Mouse (Mus musculus): Measurements from ENCODE around the gene P2ry10.
A peak's percentile ranks its signal among the peaks of the same experiment; 100 is the strongest.
"Not testable (repeated sequence)": the region's sequence is repeated elsewhere in the genome, so short reads cannot be mapped to it uniquely, and the experiment has no call there.

P2ry10 gene

DNA sequence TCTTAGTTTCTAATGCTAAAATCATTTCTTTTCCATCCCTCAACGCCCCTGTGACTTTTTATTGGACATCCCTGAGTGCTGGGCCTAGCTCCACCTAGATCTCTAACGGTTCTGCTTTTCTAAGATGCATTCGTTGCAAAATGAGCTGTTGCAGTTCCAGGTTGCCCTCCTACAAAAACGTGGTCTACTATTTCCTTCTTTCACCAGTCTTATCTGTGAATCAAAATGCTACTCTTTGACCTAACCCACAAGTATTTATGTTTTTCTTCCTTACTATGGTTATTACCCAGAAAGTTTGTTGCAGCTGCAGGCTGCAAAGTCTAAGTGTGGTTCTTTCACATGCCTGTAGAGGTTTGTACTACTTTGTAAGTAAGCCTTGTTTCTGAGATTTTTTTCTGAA, at the start of gene P2ry10:
Gene P2ry10, plus strand, starts transcription at position 316 of the 400 bp plus-strand sequence.
- no peak for DNase-seq (ENCODE audit: extremely low read depth, low read depth)

DNA sequence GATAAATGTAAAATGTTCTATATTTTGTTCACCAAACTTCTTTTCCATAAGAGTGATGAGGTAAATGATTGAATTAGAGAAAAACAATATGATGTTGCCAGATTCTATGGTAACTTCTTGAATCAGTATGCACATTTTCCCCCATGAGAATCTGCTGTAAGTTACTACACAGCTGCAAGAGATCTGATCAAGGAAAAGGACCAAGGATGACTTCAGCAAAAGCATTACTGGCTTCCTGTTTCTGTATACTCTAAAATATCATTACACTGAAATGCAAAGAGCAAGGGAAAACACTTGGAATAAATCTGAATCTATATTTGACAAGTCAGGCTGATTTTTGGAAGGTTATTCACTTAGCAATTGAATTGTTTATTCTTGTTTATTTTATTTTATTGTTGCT, 49.1 kb upstream of the P2ry10 start:
- peak; percentile 52 for DNase-seq (ENCODE audit: extremely low read depth, low read depth)

DNA sequence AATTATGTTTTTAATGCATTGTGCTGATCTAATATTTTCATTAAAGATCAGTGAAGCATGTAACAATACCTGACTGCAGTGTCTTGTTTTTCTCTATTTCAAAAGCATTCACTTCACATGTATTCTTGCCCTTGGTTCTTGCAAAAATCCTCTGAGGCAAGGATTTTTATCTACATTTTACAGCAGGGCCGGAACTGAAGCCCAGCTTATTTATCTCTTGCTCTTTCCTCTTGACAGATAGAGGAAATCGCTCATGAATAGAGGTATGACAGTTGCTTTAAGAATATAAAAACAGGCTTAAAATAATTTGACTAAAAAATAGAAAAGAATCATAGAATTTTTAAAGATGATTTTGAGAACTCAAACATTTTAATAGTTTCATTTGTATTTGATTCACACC, 48.7 kb upstream of the P2ry10 start:
- DNase-seq (ENCODE audit: extremely low read depth, low read depth): peak; percentile 57

DNA sequence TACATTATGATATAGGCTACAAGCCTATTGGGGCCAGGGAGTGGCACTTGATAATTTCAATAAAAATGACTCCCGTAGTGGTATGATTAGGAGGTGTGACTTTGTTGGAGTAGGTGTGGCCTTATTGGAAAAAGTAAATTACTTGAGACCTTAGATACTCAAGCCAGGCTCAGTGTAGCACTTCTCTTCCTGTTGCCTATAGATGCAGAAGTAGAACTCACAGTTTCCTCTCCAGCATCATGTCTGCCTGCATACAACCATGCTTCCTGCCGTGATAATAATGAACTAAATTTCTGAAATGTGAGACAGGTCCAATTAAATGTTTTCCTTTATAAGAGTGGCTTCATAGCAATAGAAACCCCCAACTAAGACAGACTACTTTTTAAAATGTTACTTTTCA, 45.9 kb upstream of the P2ry10 start:
- no peak for DNase-seq (ENCODE audit: extremely low read depth, low read depth)

DNA sequence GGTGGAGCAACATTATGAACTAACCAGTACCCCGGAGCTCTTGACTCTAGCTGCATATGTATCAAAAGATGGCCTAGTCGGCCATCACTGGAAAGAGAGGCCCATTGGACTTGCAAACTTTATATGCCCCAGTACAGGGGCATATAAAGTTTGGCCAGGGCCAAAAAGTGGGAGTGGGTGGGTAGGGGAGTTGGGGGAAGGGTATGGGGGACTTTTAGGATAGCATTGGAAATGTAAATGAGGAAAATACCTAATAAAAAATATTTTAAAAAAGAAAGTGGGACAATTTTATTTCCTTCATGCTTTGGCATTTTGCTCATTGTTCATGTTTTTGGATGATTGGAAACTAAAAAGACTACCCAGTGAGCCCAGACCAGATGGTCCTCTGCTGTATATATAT, 4.9 kb upstream of the P2ry10 start:
- DNase-seq (ENCODE audit: extremely low read depth, low read depth): not testable (repeated sequence)

DNA sequence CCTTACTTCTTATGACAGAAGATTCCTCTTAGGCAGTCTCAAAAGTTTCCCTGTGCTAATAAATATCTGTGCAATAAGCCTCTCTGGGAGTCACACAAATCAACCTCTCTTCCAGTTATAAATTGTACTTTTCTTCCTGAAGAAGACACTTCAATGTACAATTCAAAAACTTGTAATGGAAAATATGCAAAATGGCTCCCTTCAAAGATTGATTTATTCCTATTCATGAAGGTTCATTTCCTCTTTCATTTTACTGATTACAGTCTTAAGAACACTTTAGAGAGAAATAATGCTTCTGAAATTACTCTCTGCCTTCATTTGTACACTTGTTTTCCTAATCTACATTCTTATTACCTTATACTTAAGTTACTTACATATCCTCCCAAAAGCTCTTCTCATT, 4.0 kb upstream of the P2ry10 start:
- DNase-seq (ENCODE audit: extremely low read depth, low read depth): no peak

DNA sequence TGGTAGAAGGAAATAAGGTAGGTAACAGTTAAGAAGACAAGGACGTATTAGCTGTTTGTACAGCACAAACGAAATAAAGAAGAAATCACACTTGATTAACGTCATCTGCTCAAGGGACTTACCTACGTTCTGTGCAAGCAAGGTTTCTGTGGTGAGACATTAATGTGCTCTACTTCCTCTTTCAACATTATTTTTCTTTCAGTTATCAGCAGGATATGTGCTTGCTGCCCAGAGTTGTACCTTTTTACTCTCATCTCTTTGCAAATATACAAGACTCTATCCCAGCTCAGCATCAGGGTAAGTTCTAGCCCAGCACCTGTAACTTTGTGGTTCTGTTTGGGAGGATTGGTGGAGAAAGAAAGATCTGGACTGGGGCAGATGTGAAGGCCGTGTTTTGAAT, 839 bp downstream of the P2ry10 start:
- peak; percentile 42 for DNase-seq (ENCODE audit: extremely low read depth, low read depth)

DNA sequence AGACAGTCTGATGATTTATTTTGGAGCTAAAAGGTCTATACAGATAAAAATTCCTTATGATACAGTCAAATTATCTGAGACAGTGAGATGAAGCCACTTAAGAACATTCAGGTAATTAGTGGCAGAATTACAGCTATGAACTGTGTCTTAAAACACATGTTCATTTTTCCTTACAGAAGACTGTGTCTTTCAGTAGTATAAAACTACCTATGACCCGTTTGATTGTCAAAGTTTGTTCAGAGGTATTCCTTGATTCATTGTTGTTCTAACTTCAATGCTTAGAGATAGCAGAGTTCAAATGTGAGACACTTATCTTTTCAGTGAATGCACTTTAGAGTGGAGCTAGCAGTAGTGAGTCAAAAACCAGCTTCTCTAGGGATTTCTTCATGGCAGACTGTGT, 1.6 kb downstream of the P2ry10 start:
- DNase-seq (ENCODE audit: extremely low read depth, low read depth): no peak

DNA sequence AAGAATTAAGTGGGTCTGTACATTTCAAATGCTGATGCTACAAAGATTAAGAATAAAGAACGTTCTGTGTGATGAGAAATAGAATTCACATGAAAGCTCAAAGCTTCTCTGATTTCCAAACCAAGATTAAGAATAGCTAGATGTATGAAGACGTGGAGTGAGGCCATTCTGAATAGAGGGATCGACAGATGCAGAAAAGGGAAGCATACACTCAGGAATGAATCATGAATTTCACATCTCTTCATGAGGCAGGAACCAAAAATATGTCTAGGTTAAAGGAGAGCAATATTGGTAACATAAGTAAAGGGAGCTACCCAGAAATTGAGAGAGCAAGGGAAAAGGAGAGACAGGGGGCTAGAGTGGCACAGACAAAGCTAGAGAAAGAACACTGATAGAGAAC, 7.3 kb downstream of the P2ry10 start:
- no peak for DNase-seq (ENCODE audit: extremely low read depth, low read depth)

DNA sequence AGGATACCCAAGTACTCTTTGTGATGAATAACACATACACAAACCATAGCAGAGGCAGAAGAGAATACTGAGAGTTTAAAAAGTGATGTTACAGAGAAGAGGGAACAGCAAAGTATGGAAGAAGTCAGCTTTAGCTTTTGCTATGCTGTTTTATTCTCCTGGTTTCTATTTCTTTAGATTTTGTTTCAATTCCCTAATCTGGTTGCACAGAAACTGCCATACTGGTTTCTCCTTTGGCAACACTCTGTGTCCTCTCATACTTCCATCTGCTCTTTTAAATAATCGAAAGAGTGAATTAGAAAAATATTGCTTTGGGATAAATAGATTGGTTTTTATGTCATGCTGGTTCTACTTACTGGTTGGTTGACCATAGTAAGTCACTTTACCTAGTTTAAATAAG, 28.0 kb downstream of the P2ry10 start:
- no peak for DNase-seq (ENCODE audit: extremely low read depth, low read depth)

DNA sequence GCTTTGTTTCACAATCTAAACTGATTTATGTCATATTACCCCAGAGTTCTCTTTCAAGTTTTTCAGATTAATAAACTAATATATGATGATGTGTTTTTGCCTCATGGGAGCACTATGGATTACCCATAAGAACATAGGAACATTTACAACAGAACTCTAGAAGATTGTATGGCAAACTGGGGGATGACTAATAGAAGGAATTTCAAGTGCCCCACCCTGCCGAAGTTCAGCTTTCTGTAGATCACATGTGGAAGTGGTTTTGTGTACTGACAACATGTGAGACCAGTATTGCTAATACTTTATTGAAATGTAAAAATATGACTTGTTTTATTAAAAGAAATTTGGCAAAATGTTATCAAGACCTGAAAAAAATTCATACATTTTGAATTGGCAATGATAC, 28.7 kb downstream of the P2ry10 start:
- no peak for DNase-seq (ENCODE audit: extremely low read depth, low read depth)

DNA sequence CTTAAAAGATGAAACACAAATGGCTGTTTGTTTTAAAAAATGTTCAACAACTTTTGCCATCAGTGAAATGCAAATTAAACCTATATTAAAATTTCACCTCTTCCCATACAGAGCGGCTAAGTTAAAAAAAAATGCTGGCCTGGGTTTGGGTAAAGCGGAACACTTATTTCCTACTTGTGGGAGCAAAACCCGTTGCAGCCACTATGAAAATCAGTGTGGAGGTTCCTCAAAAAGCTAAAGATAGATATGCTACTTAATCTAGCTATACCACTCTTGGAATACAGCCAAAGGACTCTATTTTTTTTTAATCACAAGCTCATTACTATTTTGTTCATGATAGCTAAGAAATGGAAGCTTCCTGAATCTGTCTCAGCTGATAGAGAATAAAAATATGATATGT, 54.9 kb downstream of the P2ry10 start:
- DNase-seq (ENCODE audit: extremely low read depth, low read depth): peak; percentile 60

DNA sequence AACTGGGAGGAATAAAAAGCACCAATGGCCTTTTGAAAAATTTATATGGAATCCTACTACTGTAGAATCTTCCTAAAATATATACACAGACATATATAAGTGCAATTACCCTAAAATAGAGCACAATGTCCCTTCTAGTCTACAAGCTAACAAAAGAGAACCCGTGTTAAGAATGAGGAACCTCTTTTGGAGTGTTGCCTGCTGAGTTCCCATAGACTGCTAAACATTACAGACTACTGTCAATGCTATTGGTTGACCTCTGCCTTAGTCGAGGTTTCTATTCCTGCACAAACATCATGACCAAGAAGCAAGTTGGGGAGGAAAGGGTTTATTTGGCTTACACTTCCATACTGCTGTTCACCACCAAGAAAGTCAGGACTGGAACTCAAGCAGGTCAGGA, 55.6 kb downstream of the P2ry10 start:
- DNase-seq (ENCODE audit: extremely low read depth, low read depth): no peak

DNA sequence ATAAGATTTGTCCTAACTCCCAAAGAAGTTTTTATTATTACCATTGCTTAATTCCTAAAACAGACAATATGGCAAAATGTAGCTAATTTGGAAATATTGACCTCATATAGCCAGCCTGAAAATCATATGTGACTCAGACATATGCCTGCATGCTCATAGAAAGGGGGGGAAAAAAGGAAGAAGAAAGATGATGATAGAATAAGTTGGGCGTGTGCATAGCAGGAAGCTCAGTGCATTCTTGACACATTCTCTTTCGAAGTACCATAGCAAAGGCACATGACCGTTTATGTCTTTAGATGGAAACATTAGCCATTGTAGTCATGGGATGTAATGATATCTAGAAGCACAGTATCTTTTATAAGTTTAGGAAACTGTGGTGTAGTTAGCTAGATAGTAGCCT, 60.4 kb downstream of the P2ry10 start, which contains the start of gene P2ry10b:
Gene P2ry10b, plus strand, starts transcription at position 247 of the 400 bp plus-strand sequence.
- no peak for DNase-seq (ENCODE audit: extremely low read depth, low read depth)

DNA sequence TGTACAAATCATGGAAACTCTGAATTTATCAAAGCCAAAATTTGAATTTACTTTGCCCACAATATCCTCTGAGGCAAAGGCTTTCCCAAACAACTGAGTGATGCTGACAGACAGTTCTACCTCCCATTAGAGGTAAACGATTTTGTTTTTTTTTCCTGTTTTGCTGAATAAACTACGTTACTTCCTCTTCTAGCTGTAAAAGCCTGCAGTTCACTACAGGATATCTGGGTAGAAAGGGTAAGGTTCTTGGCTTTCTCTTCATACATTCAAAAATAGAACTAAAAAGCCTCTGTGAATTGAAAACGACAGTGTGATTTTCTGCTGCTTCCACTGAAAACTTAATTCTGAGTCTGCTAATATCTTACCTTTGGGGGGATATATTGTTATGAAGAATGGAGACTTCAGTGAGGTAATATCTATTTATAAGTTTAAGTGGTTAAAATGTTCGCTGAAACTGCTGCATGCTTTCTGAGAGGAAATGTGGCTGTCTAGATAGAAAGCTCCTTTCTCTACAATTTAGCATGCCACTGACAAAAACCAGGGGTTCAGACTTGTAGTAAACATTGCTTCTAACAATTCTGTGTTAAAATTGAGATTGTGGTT, 61.2 kb downstream of the P2ry10 start:
- DNase-seq (ENCODE audit: extremely low read depth, low read depth): no peak

DNA sequence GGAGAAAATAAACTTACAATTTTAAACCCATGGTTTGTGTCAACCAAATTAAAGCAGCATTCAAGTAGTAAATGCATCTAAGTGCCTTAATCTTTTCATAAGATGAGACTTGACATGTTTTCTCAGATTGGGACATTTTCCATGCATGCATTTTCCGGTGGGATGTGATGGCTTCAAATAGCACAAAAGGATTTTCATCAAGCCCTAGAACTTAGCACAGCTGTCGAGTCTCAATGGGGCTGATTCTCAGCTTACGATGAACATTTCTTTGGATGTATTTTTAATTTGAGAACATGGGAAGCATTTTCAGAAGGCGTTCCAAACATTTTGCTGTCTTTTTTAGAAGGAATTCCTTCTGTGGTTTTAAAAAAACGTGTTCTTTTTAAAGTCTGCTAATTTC, 61.7 kb downstream of the P2ry10 start:
- DNase-seq (ENCODE audit: extremely low read depth, low read depth): no peak

DNA sequence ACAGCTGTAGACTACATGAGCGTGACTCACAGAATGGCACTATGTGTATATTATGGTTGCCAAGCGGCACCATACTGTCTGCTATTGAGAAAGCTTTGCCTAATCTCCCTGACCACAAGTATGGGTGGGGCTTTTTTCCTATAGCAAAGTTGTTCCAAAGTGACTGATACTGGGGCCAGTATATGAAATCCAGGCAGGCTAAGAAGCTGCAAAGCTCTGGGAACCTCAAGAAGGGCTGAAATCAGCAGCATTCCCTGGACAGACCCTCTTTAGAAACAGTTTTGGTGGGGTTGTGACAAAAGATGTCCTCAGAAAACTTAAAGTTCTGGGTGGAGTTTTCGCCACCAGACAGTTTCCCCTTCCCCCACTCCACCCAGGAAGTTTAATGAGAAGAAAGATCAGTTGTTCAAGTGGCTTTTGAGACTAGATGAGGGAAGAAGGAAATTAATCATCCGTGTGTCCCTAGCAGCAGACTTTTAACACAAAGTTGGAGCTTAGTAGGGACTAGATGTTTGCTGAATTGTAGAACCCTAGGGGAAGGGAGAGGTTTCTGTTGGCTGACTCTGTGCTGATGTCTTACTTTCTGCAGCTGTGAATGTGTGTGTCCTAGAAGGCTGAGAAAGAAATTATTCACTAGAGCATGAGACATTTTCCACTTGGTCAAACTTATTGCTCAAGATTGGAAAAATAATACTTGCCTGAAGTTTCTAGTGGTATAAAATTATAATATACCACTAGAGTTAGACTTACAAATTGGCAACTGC, 62.6 kb downstream of the P2ry10 start:
- DNase-seq (ENCODE audit: extremely low read depth, low read depth): peak; percentile 66

Measured in MEL-GATA-1-ER (cell line).